23 mouse cellular contexts compared by ENCODE assay signal in genomic region chr6:125322794-125323193, GRCm38 (mm10). TPM values are rescaled to one million over a fixed set of nuclear protein-coding genes. Genes with fewer than 3 reads are reported as not detected.
A peak's percentile ranks its signal among the peaks of the same experiment; 100 is the strongest.
DNase-seq lines count a peak whose midpoint lies in the region; ATAC-seq and TF ChIP-seq lines count a peak whose summit lies in the region.
"Had no signal": no experiment of that assay in that cellular context is flagged by ENCODE, and none has a peak within 500 bp of the region (broad histone marks: within the 10 kb centered on the region; RNA-seq: fewer than 3 reads in every experiment).

No protein-coding gene starts in this region.

- no peak for TF ChIP-seq EP300 in stomach, postnatal 0 days (optimal IDR thresholded peaks at IDR 0.05)

- peaks cover 21% of the 10 kb centered on the region; the same call in 1 of the 2 replicates for H3K27me3 ChIP-seq in hindbrain, postnatal 0 days (ENCODE audit: insufficient read depth, low read length)
- H3K27me3 ChIP-seq in hindbrain, embryonic 14.5 days (ENCODE audit: control insufficient read depth, insufficient read depth, low read length), result peaks cover 43% of the 10 kb centered on the region
- H3K27me3 ChIP-seq in lung, embryonic 16.5 days (ENCODE audit: control insufficient read depth, insufficient read depth, low read depth, low read length), result peaks cover 14% of the 10 kb centered on the region
- H3K27me3 ChIP-seq in stomach, postnatal 0 days (ENCODE audit: control insufficient read depth, insufficient read depth, low read length), result no peaks in the 10 kb centered on the region

- H3K9ac ChIP-seq in hindbrain, postnatal 0 days (replicated peaks; ENCODE audit: low read length), result no peak overlapping the region
- no peak overlapping the region for H3K9ac ChIP-seq in hindbrain, embryonic 14.5 days
- no peak overlapping the region for H3K9ac ChIP-seq in lung, embryonic 16.5 days (ENCODE audit: low read length)
- H3K9ac ChIP-seq in stomach, postnatal 0 days (ENCODE audit: low read length), result 0 out of 2 replicates have a peak overlapping the region, but pooled peaks have one; percentile 13
- H3K9ac ChIP-seq: embryonic facial prominence, embryonic 15.5 days; forebrain, embryonic 12.5 days; limb, embryonic 12.5 days; liver, embryonic 14.5 days; neural tube, embryonic 13.5 days had no signal

- WGBS in hindbrain, postnatal 0 days, result 39% methylated on average over 13 of the region's 13 CpGs
- 59% methylated on average over 13 of the region's 13 CpGs for WGBS in hindbrain, embryonic 14.5 days
- 38% methylated on average over 13 of the region's 13 CpGs for WGBS in lung, embryonic 16.5 days
- WGBS in stomach, postnatal 0 days, result 49% methylated on average over 13 of the region's 13 CpGs

- no peak overlapping the region for H3K27ac ChIP-seq in hindbrain, postnatal 0 days
- no peak overlapping the region for H3K27ac ChIP-seq in hindbrain, embryonic 14.5 days
- peak overlapping the region; percentile 65 for H3K27ac ChIP-seq in lung, embryonic 16.5 days (ENCODE audit: low read length)
- H3K27ac ChIP-seq in stomach, postnatal 0 days (replicated peaks), result peak overlapping the region; percentile 65; the same call in 1 of the 2 replicates
- H3K27ac ChIP-seq: embryonic facial prominence, embryonic 15.5 days; forebrain, embryonic 12.5 days; limb, embryonic 12.5 days; liver, embryonic 14.5 days; neural tube, embryonic 13.5 days had no signal

- no peak overlapping the region for H3K4me3 ChIP-seq in hindbrain, postnatal 0 days (ENCODE audit: low read length)
- no peak overlapping the region for H3K4me3 ChIP-seq in hindbrain, embryonic 14.5 days (replicated peaks; ENCODE audit: low read length)
- no peak overlapping the region; the same call in 1 of the 2 replicates for H3K4me3 ChIP-seq in lung, embryonic 16.5 days (ENCODE audit: low read length)
- H3K4me3 ChIP-seq in stomach, postnatal 0 days (ENCODE audit: low read depth, low read length), result 0 out of 2 replicates have a peak overlapping the region, but pooled peaks have one; percentile 22
- H3K4me3 ChIP-seq: forebrain, embryonic 12.5 days; limb, embryonic 12.5 days; neural tube, embryonic 13.5 days had no signal

- H3K4me1 ChIP-seq in hindbrain, postnatal 0 days (ENCODE audit: insufficient read depth, low read length), result peaks cover 3% of the 10 kb centered on the region; the same call in 1 of the 2 replicates
- H3K4me1 ChIP-seq in hindbrain, embryonic 14.5 days (replicated peaks; ENCODE audit: control insufficient read depth, insufficient read depth, low read length), result no peaks in the 10 kb centered on the region
- H3K4me1 ChIP-seq in lung, embryonic 16.5 days (replicated peaks; ENCODE audit: control insufficient read depth, insufficient read depth, low read length), result peaks cover 23% of the 10 kb centered on the region
- H3K4me1 ChIP-seq in stomach, postnatal 0 days (replicated peaks; ENCODE audit: control insufficient read depth, insufficient read depth), result 0 out of 2 replicates have a peak, but pooled peaks cover 2% of the 10 kb centered on the region
- H3K4me1 ChIP-seq: neural tube, embryonic 13.5 days had no signal

- H3K4me2 ChIP-seq in hindbrain, postnatal 0 days (ENCODE audit: low read depth, low read length), result no peak overlapping the region
- no peak overlapping the region for H3K4me2 ChIP-seq in hindbrain, embryonic 14.5 days (replicated peaks)
- H3K4me2 ChIP-seq in lung, embryonic 16.5 days (ENCODE audit: low read depth, low read length), result peak overlapping the region; percentile 32
- peak overlapping the region; percentile 45 for H3K4me2 ChIP-seq in stomach, postnatal 0 days (replicated peaks; ENCODE audit: low read depth)
- H3K4me2 ChIP-seq: embryonic facial prominence, embryonic 15.5 days; forebrain, embryonic 12.5 days; limb, embryonic 12.5 days; neural tube, embryonic 13.5 days had no signal

- no peaks in the 10 kb centered on the region for H3K36me3 ChIP-seq in hindbrain, postnatal 0 days (ENCODE audit: insufficient read depth, low read length)
- H3K36me3 ChIP-seq in hindbrain, embryonic 14.5 days (replicated peaks; ENCODE audit: control insufficient read depth, insufficient read depth), result no peaks in the 10 kb centered on the region
- H3K36me3 ChIP-seq in lung, embryonic 16.5 days (ENCODE audit: control insufficient read depth, insufficient read depth, low read length), result no peaks in the 10 kb centered on the region
- H3K36me3 ChIP-seq in stomach, postnatal 0 days (ENCODE audit: control insufficient read depth, insufficient read depth, low read length), result no peaks in the 10 kb centered on the region
- H3K36me3 ChIP-seq: embryonic facial prominence, embryonic 15.5 days; forebrain, embryonic 12.5 days; G1E; limb, embryonic 12.5 days; neural tube, embryonic 13.5 days had no signal

- DNase-seq in hindbrain, postnatal 0 days (ENCODE audit: low spot score), result peak; percentile 18
- DNase-seq in hindbrain, embryonic 14.5 days (ENCODE audit: low spot score), result no peak
- DNase-seq in right cerebral cortex, adult 18-20 months, result peak; percentile 16
- no peak for DNase-seq in right cerebral cortex, postnatal 36 days (ENCODE audit: low spot score in 2 of 2)
- peak; percentile 49 for DNase-seq in stomach, postnatal 0 days (ENCODE audit: low spot score)
- no peak for DNase-seq in B cell, adult 2 months
- no peak for DNase-seq in retina, postnatal 1 day
- DNase-seq: adrenal gland, adult 2 months; cerebellum, adult 8-10 months; heart, postnatal 14 days; kidney, postnatal 25 days; layer of hippocampus, postnatal 36 days had no signal

- no peaks in the 10 kb centered on the region for H3K9me3 ChIP-seq in hindbrain, postnatal 0 days (ENCODE audit: low read length)
- H3K9me3 ChIP-seq in hindbrain, embryonic 14.5 days (ENCODE audit: control insufficient read depth, low read length), result no peaks in the 10 kb centered on the region
- H3K9me3 ChIP-seq in lung, embryonic 16.5 days (ENCODE audit: control insufficient read depth, low read length), result no peaks in the 10 kb centered on the region
- H3K9me3 ChIP-seq in stomach, postnatal 0 days (ENCODE audit: control insufficient read depth, low read length), result no peaks in the 10 kb centered on the region
- H3K9me3 ChIP-seq: embryonic facial prominence, embryonic 15.5 days; forebrain, embryonic 12.5 days; limb, embryonic 12.5 days; neural tube, embryonic 13.5 days had no signal

- TF ChIP-seq CTCF in hindbrain, postnatal 0 days (IDR thresholded peaks at IDR 0.05; ENCODE audit: low read depth), result no peak
- TF ChIP-seq CTCF in stomach, postnatal 0 days (IDR thresholded peaks at IDR 0.05; ENCODE audit: low read depth), result no peak

- no peak for ATAC-seq in hindbrain, postnatal 0 days
- no peak for ATAC-seq in hindbrain, embryonic 14.5 days (ENCODE audit: low FRiP score)
- ATAC-seq in lung, embryonic 16.5 days (ENCODE audit: low read depth), result peak; percentile 48; the same call in 1 of the 2 replicates
- peak; percentile 25; the same call in 1 of the 2 replicates for ATAC-seq in stomach, postnatal 0 days (ENCODE audit: low FRiP score, low TSS enrichment)
- ATAC-seq: hindbrain, embryonic 16.5 days had no signal

RNA-seq across cellular contexts. Expression of gene Scnn1a, which starts 2.3 kb away (rescaled TPM):
- total RNA-seq in hindbrain, postnatal 0 days (2014; rRNA removed), result 1.7 and 3.0 TPM in 2 replicates
- 1.00 and 1.2 TPM in 2 replicates for polyA plus RNA-seq in hindbrain, postnatal 0 days (2015; fragmentation: Nextera tagmentation; extraction: Ambion mirVana)
- 0.50 and 0.53 TPM in 2 replicates for polyA plus RNA-seq in hindbrain, embryonic 14.5 days (2014; fragmentation: Nextera tagmentation; extraction: Ambion mirVana)
- polyA plus RNA-seq in lung, embryonic 16.5 days (2015; fragmentation: Nextera tagmentation; extraction: Ambion mirVana), result 9.1 and 13.4 TPM in 2 replicates
- polyA plus RNA-seq in stomach, postnatal 0 days (2015; fragmentation: Nextera tagmentation; extraction: Ambion mirVana), result 18.5 and 20.6 TPM in 2 replicates
- polyA plus RNA-seq: G1E had no signal

RNA-seq across cellular contexts. Expression of gene Ltbr, which starts 9.1 kb away (rescaled TPM):
- 31.6 and 34.4 TPM in 2 replicates for total RNA-seq in hindbrain, postnatal 0 days (2014; rRNA removed)
- 17.5 and 18.1 TPM in 2 replicates for polyA plus RNA-seq in hindbrain, postnatal 0 days (2015; fragmentation: Nextera tagmentation; extraction: Ambion mirVana)
- polyA plus RNA-seq in hindbrain, embryonic 14.5 days (2014; fragmentation: Nextera tagmentation; extraction: Ambion mirVana), result 14.8 and 14.9 TPM in 2 replicates
- 91.1 and 96.4 TPM in 2 replicates for polyA plus RNA-seq in lung, embryonic 16.5 days (2015; fragmentation: Nextera tagmentation; extraction: Ambion mirVana)
- 71.5 and 73.0 TPM in 2 replicates for polyA plus RNA-seq in stomach, postnatal 0 days (2015; fragmentation: Nextera tagmentation; extraction: Ambion mirVana)
- total RNA-seq: G1E had no signal
- polyA plus RNA-seq: G1E had no signal

RNA-seq across cellular contexts. Expression of gene Tnfrsf1a, which starts 26.4 kb away (rescaled TPM):
- 12.2 and 18.0 TPM in 2 replicates for total RNA-seq in hindbrain, postnatal 0 days (2014; rRNA removed)
- polyA plus RNA-seq in hindbrain, postnatal 0 days (2015; fragmentation: Nextera tagmentation; extraction: Ambion mirVana), result 15.5 and 16.3 TPM in 2 replicates
- 15.4 and 16.6 TPM in 2 replicates for polyA plus RNA-seq in hindbrain, embryonic 14.5 days (2014; fragmentation: Nextera tagmentation; extraction: Ambion mirVana)
- 115 and 117 TPM in 2 replicates for polyA plus RNA-seq in lung, embryonic 16.5 days (2015; fragmentation: Nextera tagmentation; extraction: Ambion mirVana)
- 75.3 and 77.7 TPM in 2 replicates for polyA plus RNA-seq in stomach, postnatal 0 days (2015; fragmentation: Nextera tagmentation; extraction: Ambion mirVana)
- total RNA-seq: G1E had no signal

RNA-seq across cellular contexts. Expression of gene Tuba3a, which starts 37.0 kb away (rescaled TPM):
- total RNA-seq in hindbrain, postnatal 0 days (2014; rRNA removed), result not detected in 2 replicates
- not detected in 2 replicates for polyA plus RNA-seq in hindbrain, postnatal 0 days (2015; fragmentation: Nextera tagmentation; extraction: Ambion mirVana)
- not detected in 2 replicates for polyA plus RNA-seq in hindbrain, embryonic 14.5 days (2014; fragmentation: Nextera tagmentation; extraction: Ambion mirVana)
- polyA plus RNA-seq in lung, embryonic 16.5 days (2015; fragmentation: Nextera tagmentation; extraction: Ambion mirVana), result 0.16 TPM in 1 of 2 replicates, not detected in the other
- 0.08 and 0.15 TPM in 2 replicates for polyA plus RNA-seq in stomach, postnatal 0 days (2015; fragmentation: Nextera tagmentation; extraction: Ambion mirVana)
- total RNA-seq: adrenal gland, adult 2 months; G1E; gastrocnemius, adult 8-10 months; heart, adult 8-10 months; heart, postnatal 14 days; layer of hippocampus, postnatal 36 days; megakaryocyte-erythroid progenitor cell, adult 5-6 weeks had no signal
- polyA plus RNA-seq: adrenal gland, adult 2 months; forebrain, embryonic 12.5 days; G1E; liver, embryonic 14.5 days; neural tube, embryonic 13.5 days had no signal

RNA-seq across cellular contexts. Expression of gene Plekhg6, which starts 57.8 kb away (rescaled TPM):
- total RNA-seq in hindbrain, postnatal 0 days (2014; rRNA removed), result 0.68 and 0.86 TPM in 2 replicates
- polyA plus RNA-seq in hindbrain, postnatal 0 days (2015; fragmentation: Nextera tagmentation; extraction: Ambion mirVana), result 0.32 and 0.74 TPM in 2 replicates
- polyA plus RNA-seq in hindbrain, embryonic 14.5 days (2014; fragmentation: Nextera tagmentation; extraction: Ambion mirVana), result 0.10 and 0.23 TPM in 2 replicates
- 0.49 and 0.99 TPM in 2 replicates for polyA plus RNA-seq in lung, embryonic 16.5 days (2015; fragmentation: Nextera tagmentation; extraction: Ambion mirVana)
- polyA plus RNA-seq in stomach, postnatal 0 days (2015; fragmentation: Nextera tagmentation; extraction: Ambion mirVana), result 6.3 and 6.7 TPM in 2 replicates
- total RNA-seq: G1E; gastrocnemius, adult 8-10 months; heart, postnatal 14 days; megakaryocyte-erythroid progenitor cell, adult 5-6 weeks had no signal
- polyA plus RNA-seq: G1E; neural tube, embryonic 13.5 days had no signal

Comparison
In these comparisons a context has a peak if more than half of its experiments do, and no peak if none do; other contexts are left out.
1. DNase-seq: peak in hindbrain, postnatal 0 days (single experiment), right cerebral cortex, adult 18-20 months (single experiment) and stomach, postnatal 0 days (single experiment); none in hindbrain, embryonic 14.5 days (single experiment), right cerebral cortex, postnatal 36 days (0 of 2), B cell, adult 2 months (0 of 2) and retina, postnatal 1 day (single experiment).
2. ATAC-seq: peak in lung, embryonic 16.5 days (single experiment) and stomach, postnatal 0 days (single experiment); none in hindbrain, postnatal 0 days (single experiment) and hindbrain, embryonic 14.5 days (single experiment).
3. H3K27ac ChIP-seq: peak in lung, embryonic 16.5 days (single experiment) and stomach, postnatal 0 days (single experiment); none in hindbrain, postnatal 0 days (single experiment) and hindbrain, embryonic 14.5 days (single experiment).
4. H3K4me2 ChIP-seq: peak in lung, embryonic 16.5 days (single experiment) and stomach, postnatal 0 days (single experiment); none in hindbrain, postnatal 0 days (single experiment) and hindbrain, embryonic 14.5 days (single experiment).